Mouse (Mus musculus): Measurements from ENCODE around the gene Ficd. TPM values are rescaled to one million over a fixed set of nuclear protein-coding genes. Genes with fewer than 3 reads are reported as not detected.

Gene Ficd
- polyA plus RNA-seq, 1 experiment from 2014 or later = 3.3 TPM

DNA sequence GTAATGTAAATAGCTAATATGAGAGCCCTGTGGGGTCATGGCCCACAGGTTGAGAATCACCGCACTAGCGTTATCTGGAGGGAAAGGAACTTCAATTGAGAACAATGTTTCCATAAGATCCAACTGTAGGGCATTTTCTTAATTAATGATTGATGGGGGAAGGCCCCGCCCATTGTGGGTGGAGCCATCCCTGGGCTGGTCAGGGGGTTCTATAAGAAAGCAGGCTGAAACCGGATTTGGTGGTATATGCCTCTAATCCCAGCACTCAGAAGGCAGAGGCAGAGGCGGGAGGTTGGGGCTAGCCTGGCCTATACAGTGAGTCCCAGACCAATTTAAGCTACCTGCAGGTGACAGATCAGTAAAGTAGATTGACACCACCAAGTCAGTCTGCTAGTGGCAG, 1.2 kb upstream of the Ficd start:
- Histone ChIP-seq H3K4me1 (peaks cover 26% of the 10 kb centered on the region), H3K27me3 (replicated peaks) (no peaks in the 10 kb centered on the region; the same call in 1 of the 2 replicates), H3K4me3 (no peak overlapping the region), H3K27ac (peak overlapping the region; percentile 93), H3K9ac (no peak overlapping the region), H3K9me3 (replicated peaks) (no peaks in the 10 kb centered on the region), H3K4me2 (peak overlapping the region; percentile 93; the same call in 1 of the 2 replicates), H3K36me3 (peaks cover 24% of the 10 kb centered on the region)
- 60% methylated on average over 5 of the region's 5 CpGs for WGBS (ENCODE audit: insufficient replicate concordance)
- no peak for ATAC-seq

DNA sequence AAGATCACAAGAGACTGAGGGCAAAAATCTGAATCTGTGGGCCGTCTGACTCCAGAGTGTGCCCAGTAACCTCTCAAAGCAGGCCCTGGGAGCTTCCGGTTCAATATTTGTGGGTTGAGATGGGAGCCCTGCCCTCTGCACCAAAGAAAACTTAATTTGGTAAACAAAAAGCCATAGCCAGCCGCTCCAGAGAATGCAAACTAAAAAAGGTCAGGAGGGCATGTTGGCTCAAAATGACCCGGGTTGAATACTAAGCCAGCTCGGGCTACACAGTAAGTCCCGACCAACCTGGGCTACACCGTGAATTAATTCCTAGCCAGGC, 619 bp upstream of the Ficd start:
- Histone ChIP-seq H3K4me2 (peak overlapping the region; percentile 93), H3K9ac (peak overlapping the region; percentile 75), H3K27ac (peak overlapping the region; percentile 93), H3K9me3 (replicated peaks) (no peaks in the 10 kb centered on the region), H3K36me3 (peaks cover 30% of the 10 kb centered on the region), H3K4me3 (peak overlapping the region; percentile 75), H3K27me3 (replicated peaks) (no peaks in the 10 kb centered on the region; the same call in 1 of the 2 replicates), H3K4me1 (peaks cover 26% of the 10 kb centered on the region)
- ATAC-seq = no peak
- WGBS (ENCODE audit: insufficient replicate concordance) = 29% methylated on average over 7 of the region's 7 CpGs

DNA sequence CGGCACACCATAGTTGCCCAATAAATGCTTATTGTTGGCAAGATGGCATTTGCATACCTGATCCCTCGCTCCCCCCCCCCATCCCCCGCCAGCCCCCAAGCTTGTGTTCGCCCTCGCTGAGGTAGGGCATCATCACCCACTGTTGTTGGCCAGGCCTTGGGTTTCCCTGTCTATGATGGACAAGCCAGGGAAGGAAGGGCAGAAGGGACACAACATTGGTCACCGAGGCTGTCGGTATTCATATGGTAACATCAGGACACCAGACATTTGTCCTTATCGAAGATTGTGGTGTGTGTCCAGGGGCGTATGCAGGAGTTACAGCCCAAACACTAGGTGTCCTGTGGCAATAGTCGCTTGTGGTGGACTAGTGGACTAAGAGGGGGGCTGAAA, 505 bp downstream of the Ficd start:
- Histone ChIP-seq H3K9me3 (replicated peaks) (no peaks in the 10 kb centered on the region), H3K9ac (peak overlapping the region; percentile 75), H3K4me2 (peak overlapping the region; percentile 93), H3K4me3 (peak overlapping the region; percentile 75), H3K4me1 (peaks cover 26% of the 10 kb centered on the region), H3K36me3 (peaks cover 42% of the 10 kb centered on the region), H3K27me3 (replicated peaks) (no peaks in the 10 kb centered on the region), H3K27ac (peak overlapping the region; percentile 93)
- WGBS (ENCODE audit: insufficient replicate concordance) = 7% methylated on average over 10 of the region's 10 CpGs
- ATAC-seq = no peak

DNA sequence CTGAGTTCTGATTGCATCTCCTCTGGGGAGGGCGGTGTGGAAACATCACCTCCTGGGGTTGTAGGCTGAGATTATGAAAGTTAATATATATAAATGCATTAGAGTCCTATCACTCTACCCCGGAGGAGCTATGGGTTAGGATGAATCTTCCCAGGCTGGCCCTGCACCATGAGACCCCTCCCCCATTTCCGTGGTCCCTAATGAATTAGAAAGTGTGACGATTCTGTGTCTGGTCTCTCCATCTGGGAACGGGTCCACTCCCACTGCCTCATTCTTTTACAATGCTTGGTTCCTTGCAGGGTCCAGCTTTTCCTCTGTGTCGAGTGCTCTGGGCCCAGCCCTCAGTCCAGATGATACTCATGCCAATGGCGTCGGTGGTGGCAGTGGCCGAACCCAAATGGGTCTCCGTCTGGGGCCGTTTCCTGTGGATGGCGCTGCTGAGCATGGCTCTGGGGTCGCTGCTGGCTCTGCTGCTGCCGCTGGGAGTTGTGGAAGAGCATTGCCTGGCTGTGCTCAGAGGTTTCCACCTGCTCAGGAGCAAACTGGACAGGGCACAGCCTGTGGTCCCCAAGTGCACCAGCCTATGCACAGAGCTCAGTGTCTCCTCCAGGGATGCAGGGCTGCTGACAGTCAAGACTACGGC, 1.0 kb downstream of the Ficd start:
- Histone ChIP-seq H3K27ac (peak overlapping the region; percentile 93), H3K27me3 (replicated peaks) (no peaks in the 10 kb centered on the region), H3K4me2 (peak overlapping the region; percentile 93), H3K9ac (peak overlapping the region; percentile 75), H3K4me1 (peaks cover 26% of the 10 kb centered on the region), H3K9me3 (replicated peaks) (no peaks in the 10 kb centered on the region), H3K36me3 (peaks cover 47% of the 10 kb centered on the region), H3K4me3 (peak overlapping the region; percentile 75)
- no peak for ATAC-seq
- 36% methylated on average over 15 of the region's 15 CpGs for WGBS (ENCODE audit: insufficient replicate concordance)

DNA sequence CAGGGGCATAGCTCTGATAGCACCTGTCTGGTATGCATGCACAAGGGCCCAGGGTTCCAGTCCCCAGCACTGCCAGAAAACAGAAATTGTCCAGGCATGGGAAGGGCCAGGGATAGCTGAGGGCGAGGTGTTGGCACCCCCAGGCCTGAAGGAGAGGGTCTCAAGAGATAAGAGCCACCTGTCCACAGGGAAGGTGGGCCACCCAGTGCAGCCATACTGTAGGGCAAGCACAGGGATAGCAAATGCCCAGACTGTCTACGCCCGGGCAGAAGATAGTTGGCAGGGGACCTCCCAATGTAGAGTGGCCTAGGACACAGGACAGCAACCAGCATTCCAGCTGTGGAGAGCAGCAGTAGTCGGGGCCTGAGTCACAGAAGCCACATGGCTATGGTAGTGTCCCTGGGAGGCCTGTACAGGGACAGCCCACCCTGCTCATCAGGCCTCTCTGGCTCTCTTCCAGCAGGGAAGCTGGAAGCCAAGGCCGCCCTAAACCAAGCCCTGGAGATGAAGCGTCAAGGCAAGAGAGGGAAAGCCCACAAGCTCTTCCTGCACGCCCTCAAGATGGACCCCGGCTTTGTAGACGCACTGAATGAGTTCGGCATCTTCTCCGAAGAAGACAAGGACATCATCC, 2.1 kb downstream of the Ficd start:
- peaks cover 26% of the 10 kb centered on the region for H3K4me1 ChIP-seq
- peaks cover 58% of the 10 kb centered on the region for H3K36me3 ChIP-seq
- no peaks in the 10 kb centered on the region for H3K27me3 ChIP-seq (replicated peaks)
- H3K9me3 ChIP-seq (replicated peaks) = no peaks in the 10 kb centered on the region
- WGBS (ENCODE audit: insufficient replicate concordance) = 86% methylated on average over 11 of the region's 11 CpGs
- no peak overlapping the region for H3K4me3 ChIP-seq
- H3K27ac ChIP-seq = no peak overlapping the region
- 0 out of 2 replicates have a peak overlapping the region, but pooled peaks have one; percentile 93 for H3K4me2 ChIP-seq
- no peak for ATAC-seq
- no peak overlapping the region for H3K9ac ChIP-seq

DNA sequence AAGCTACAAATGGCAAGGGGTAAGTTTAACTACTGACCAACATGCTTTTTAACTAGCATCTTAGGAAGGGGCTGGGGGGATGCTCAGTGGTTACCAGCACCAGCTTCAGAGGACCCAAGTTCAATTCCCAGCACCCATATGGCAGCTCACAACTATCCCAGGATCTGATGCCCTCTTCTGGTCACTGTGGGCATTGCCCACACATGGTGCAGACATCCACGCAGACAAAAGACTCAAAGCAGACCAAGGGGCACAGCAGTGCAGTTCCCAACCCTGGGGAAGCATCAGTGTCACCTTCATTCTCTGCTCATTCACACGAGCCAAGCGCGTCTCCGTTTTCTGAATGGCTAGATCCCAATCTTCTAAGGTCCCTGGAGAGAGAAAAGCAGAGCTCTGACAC, 12.0 kb downstream of the Ficd start:
- Histone ChIP-seq H3K36me3 (peaks cover 100% of the 10 kb centered on the region), H3K27me3 (replicated peaks) (no peaks in the 10 kb centered on the region), H3K9ac (no peak overlapping the region), H3K4me2 (no peak overlapping the region), H3K9me3 (replicated peaks) (no peaks in the 10 kb centered on the region), H3K27ac (no peak overlapping the region), H3K4me1 (no peaks in the 10 kb centered on the region), H3K4me3 (no peak overlapping the region)
- 92% methylated on average over 5 of the region's 5 CpGs for WGBS (ENCODE audit: insufficient replicate concordance)
- ATAC-seq = no peak

DNA sequence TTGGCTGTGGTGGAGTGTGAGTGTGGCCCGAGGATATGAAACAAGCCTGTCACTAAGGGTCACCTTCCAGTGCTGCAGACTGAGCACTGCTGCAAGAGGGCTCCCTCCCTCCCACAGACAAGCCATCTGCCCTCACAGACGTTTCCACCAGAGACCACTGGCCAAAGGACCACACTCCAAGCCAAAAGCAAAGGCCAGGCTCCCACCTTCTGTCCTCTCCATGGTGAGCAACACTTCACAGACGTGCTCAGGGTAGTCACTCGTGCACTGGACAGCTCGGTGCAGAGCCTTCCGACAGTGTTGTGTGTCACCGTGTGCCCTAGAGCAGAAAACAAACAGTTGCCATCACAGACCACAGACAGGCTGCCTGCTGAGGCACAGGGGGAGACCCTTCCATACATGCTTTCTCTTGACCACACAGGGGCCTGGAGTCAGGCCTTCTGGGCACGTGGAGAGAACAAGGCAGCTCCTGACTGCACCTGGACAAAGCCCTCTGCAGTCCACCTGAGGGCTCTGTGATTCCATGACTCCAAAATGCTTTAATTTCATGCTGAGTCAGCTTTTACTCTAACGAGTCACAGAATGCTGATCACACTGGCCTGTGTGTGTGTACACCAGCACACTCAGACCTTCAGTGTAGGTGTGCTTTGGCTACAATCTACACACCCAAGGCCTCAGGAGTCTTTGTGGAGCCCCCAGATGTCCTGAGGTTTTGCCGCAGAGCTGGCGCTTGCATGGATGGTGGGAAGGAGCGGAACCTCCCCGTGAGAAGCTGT, 13.1 kb downstream of the Ficd start:
- Histone ChIP-seq H3K4me2 (no peak overlapping the region), H3K4me1 (no peaks in the 10 kb centered on the region), H3K9ac (no peak overlapping the region), H3K27me3 (replicated peaks) (no peaks in the 10 kb centered on the region), H3K27ac (no peak overlapping the region), H3K9me3 (replicated peaks) (no peaks in the 10 kb centered on the region), H3K36me3 (peaks cover 100% of the 10 kb centered on the region), H3K4me3 (no peak overlapping the region)
- WGBS (ENCODE audit: insufficient replicate concordance) = 87% methylated on average over 13 of the region's 13 CpGs
- ATAC-seq = no peak

DNA sequence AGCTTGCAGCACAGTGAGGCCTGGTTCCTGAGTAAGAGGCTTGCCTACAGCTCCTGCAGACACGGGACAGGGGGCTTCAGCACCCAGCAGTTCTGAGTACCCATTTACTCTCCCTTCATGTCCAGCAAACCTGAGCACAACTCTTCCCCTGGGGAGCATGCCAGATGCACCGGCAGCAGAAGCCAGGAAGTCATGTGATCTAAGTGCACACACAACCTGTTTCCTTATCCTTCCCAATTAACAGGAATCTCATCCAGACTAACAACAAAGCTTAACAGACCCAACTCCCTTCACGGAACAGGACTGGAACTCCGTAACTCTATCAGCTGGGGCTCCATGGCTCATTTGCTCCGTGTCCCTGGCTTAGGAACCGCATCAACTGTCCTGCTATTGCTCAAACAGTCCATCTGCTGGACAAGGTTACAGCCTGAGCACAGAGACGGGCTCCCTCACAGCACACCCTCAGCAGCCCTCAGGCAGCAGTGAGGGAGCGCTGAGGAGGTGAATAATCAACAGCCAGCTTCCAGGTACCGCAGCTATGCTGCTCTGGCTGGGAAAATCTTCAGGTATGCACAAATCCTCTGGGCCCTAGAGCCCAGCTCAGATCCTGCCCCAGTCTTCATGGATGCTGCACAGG, 16.0 kb downstream of the Ficd start:
- Histone ChIP-seq H3K27ac (no peak overlapping the region), H3K9ac (no peak overlapping the region), H3K4me3 (no peak overlapping the region), H3K4me1 (no peaks in the 10 kb centered on the region), H3K9me3 (replicated peaks) (no peaks in the 10 kb centered on the region), H3K4me2 (no peak overlapping the region), H3K36me3 (peaks cover 100% of the 10 kb centered on the region), H3K27me3 (replicated peaks) (no peaks in the 10 kb centered on the region)
- ATAC-seq = no peak
- WGBS (ENCODE audit: insufficient replicate concordance) = 85% methylated on average over 9 of the region's 9 CpGs

DNA sequence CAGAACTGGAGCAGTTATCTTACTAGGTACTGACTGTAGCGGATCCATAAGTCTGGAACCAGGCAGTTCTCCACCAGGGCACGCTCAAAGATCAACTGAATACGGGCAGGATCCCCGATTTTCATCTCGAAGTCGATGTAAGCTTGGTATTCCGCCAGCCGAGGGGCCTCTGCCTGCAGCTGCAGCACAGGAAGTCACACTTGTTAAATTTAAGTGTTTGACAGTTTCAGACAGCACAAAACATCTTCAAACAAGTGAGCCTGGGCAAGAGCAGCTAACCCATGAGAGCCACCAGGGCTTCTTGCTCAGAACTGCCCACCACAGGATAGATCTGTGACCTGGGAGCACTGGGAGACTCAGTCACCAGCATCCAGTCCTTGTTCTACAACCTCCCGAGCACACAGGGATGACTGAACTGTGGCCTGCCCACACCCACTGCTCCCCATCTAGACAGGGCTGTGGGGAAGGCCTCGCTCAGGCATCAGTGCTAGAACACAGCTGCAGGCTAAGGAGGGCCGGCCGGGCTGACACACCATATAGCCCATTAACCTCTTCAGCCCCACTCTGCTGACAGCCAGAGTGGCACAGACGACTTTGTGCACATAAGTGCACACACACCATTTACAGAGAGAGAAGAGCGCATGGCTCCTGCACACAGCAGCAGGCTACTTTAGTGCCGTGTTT, 19.9 kb downstream of the Ficd start:
- 87% methylated on average over 15 of the region's 15 CpGs for WGBS (ENCODE audit: insufficient replicate concordance)
- no peak overlapping the region for H3K4me2 ChIP-seq
- no peak for ATAC-seq
- no peaks in the 10 kb centered on the region for H3K4me1 ChIP-seq
- no peak overlapping the region for H3K4me3 ChIP-seq
- H3K36me3 ChIP-seq = peaks cover 100% of the 10 kb centered on the region
- no peak overlapping the region for H3K27ac ChIP-seq
- no peaks in the 10 kb centered on the region for H3K27me3 ChIP-seq (replicated peaks)
- H3K9ac ChIP-seq = no peak overlapping the region
- H3K9me3 ChIP-seq (replicated peaks) = no peaks in the 10 kb centered on the region

DNA sequence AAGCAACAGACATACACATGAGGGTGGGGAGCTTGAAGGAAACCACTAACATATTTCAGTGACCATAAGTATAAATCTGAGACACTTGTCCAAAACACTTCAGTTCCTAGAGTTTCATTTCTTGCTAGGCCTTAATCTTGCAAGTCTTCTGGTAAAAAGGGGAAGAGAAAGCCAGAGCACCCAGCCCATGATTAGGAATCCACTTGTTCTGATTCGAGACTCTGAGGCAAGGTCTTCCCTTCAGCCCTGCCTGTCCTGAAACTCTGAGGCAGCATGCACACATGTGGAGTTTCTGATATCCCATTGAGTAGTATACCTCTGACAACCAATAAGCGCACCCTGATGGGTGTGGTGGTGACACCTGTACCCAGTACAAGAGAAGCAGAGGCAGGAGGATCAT, 26.0 kb downstream of the Ficd start:
- Histone ChIP-seq H3K9me3 (replicated peaks) (no peaks in the 10 kb centered on the region), H3K36me3 (peaks cover 97% of the 10 kb centered on the region), H3K4me1 (no peaks in the 10 kb centered on the region), H3K4me3 (no peak overlapping the region), H3K4me2 (no peak overlapping the region), H3K9ac (no peak overlapping the region), H3K27me3 (replicated peaks) (no peaks in the 10 kb centered on the region), H3K27ac (no peak overlapping the region)
- no peak for ATAC-seq
- WGBS (ENCODE audit: insufficient replicate concordance) = 67% methylated on average over 2 of the region's 2 CpGs

DNA sequence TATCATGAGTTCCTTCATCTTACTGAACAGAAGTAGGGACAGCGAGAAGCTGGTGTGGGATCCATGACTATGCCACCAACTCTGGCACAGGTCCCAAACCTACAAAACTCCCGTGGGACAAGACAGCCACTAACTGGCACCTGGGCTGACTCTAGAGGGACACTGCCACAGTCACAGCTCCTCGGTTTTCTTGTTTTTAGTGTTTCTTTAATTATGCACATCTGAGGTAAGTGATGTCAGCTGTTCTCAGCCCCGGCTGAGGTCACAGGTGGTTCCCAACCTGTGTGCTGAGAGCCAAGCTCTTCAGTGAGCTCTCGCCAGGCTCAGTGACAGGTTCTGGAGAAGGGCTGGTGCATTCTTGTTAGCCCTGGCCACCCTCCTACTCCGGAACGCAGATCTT, 28.8 kb downstream of the Ficd start:
- no peak overlapping the region for H3K9ac ChIP-seq
- no peak for ATAC-seq
- H3K9me3 ChIP-seq (replicated peaks) = no peaks in the 10 kb centered on the region
- no peak overlapping the region for H3K4me3 ChIP-seq
- peaks cover 97% of the 10 kb centered on the region for H3K36me3 ChIP-seq
- 88% methylated on average over 7 of the region's 7 CpGs for WGBS (ENCODE audit: insufficient replicate concordance)
- H3K27me3 ChIP-seq (replicated peaks) = no peaks in the 10 kb centered on the region
- H3K4me2 ChIP-seq = no peak overlapping the region
- no peak overlapping the region for H3K27ac ChIP-seq
- peaks cover 11% of the 10 kb centered on the region for H3K4me1 ChIP-seq

All from liver, embryonic 12.5 days (tissue).